Mouse (Mus musculus) liver, adult 2 months (tissue): ENCODE measurements around the gene Ccdc158. TPM values are rescaled to one million over a fixed set of nuclear protein-coding genes. Genes with fewer than 3 reads are reported as not detected.

Experiments used
- DNase-seq: peaks from one replicate; pipeline ENCODE4 v3.0.0-alpha.2; 2011; ENCODE audit warnings: low read depth, low spot score; ENCODE audit errors: extremely low read depth
- H3K27ac ChIP-seq: fragments of 200-500 bp; replicated peaks from 2 replicates; pipeline ENCODE4 v1.5.1; 2012; ENCODE audit warnings: low read depth, mild to moderate bottlenecking, control low read depth, inconsistent platforms, low read length; ENCODE audit not compliant: insufficient read depth
- H3K27me3 ChIP-seq: fragments of 200-500 bp; 2 replicates; pipeline ENCODE4 v1.6.1; 2012; ENCODE audit warnings: mild to moderate bottlenecking, moderate library complexity, low read length, inconsistent platforms; ENCODE audit not compliant: control insufficient read depth, insufficient read depth
- H3K36me3 ChIP-seq: fragments of 200-500 bp; 2 replicates; pipeline ENCODE4 v1.6.1; 2012; ENCODE audit warnings: low read length, inconsistent platforms; ENCODE audit not compliant: control insufficient read depth, insufficient read depth
- H3K4me1 ChIP-seq: fragments of 200-500 bp; 2 replicates; pipeline ENCODE4 v1.6.1; 2011; ENCODE audit warnings: low read length; ENCODE audit not compliant: control insufficient read depth, insufficient read depth
- H3K4me3 ChIP-seq: fragments of 200-500 bp; 2 replicates; pipeline ENCODE4 v1.5.1; 2011; ENCODE audit warnings: low read depth, mild to moderate bottlenecking, control low read depth, low read length, moderate library complexity; ENCODE audit not compliant: insufficient read depth
- H3K79me2 ChIP-seq: fragments of 200-500 bp; 2 replicates; pipeline ENCODE4 v1.6.1; 2012; ENCODE audit warnings: inconsistent platforms, mild to moderate bottlenecking, low read length, moderate library complexity; ENCODE audit not compliant: control insufficient read depth, insufficient read depth
- H3K9ac ChIP-seq: fragments of 200-500 bp; 2 replicates; pipeline ENCODE4 v1.6.1; 2012; ENCODE audit warnings: low read depth, mild to moderate bottlenecking, control low read depth, inconsistent platforms, low read length
- CTCF ChIP-seq: fragments of 200-500 bp; IDR thresholded peaks from 2 replicates; pipeline ENCODE4 v1.5.1; 2011; ENCODE audit warnings: low read depth, low read length, control low read depth
- POLR2A ChIP-seq: fragments of 200-500 bp; IDR thresholded peaks from 2 replicates; pipeline ENCODE4 v1.6.1; 2011; ENCODE audit warnings: low read length, control low read depth; ENCODE audit not compliant: insufficient read depth; ENCODE audit errors: extremely low read depth
- WGBS: fragments of 180-500 bp; shearing (Covaris S2); methylation state at CpG from one replicate; pipeline ENCODE4 v1.1.7; 2018; 5-methylcytosine and 5-hydroxymethylcytosine counted together
- polyA plus RNA-seq: library from polyadenylated mRNA; depleted of rRNA; stranded (reverse); fragments of >200 nt; gene quantifications from 2 replicates; pipeline ENCODE4 v1.2.3, GENCODE M21; 2012
- total RNA-seq: library from RNA; depleted of rRNA; stranded (reverse); fragments of >200 nt; gene quantifications from 2 replicates; pipeline ENCODE4 v1.2.3, GENCODE M21; 2014

Ccdc158 gene
- total and polyA plus RNA-seq, 2 experiments = 0.10 to 0.37 TPM

DNA sequence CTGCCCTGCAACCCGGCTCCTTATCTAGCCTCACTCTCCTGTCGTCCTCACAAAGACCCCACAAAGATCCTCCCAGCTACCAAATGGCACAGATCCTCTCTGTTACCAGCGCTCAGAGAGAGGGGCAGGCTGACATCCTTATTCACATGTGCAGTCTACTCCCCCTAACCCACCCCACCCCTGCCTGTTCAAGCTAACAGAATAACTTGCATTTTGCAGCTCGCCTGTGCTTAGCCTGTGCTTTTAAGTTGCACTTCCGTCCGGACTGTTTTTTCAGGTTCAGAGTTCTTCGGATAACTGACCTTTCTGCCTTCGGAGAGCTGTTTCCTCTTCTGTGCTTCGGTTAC lies 476 bp upstream of the Ccdc158 start:
- peak; percentile 38 for DNase-seq
- H3K9ac ChIP-seq = peak overlapping the region; percentile 5; the same call in 1 of the 2 replicates
- peaks cover 9% of the 10 kb centered on the region for H3K4me1 ChIP-seq
- no peaks in the 10 kb centered on the region for H3K79me2 ChIP-seq
- H3K36me3 ChIP-seq = no peaks in the 10 kb centered on the region
- WGBS = 5% methylated on average over 9 of the region's 9 CpGs
- H3K27ac ChIP-seq = no peak overlapping the region
- H3K4me3 ChIP-seq = peak overlapping the region; percentile 52
- no peaks in the 10 kb centered on the region for H3K27me3 ChIP-seq
- TF ChIP-seq POLR2A (no peak), CTCF (no peak)

GRCm38 (mm10) chr5:92666860-92667259 lies 8.2 kb downstream of the Ccdc158 start:
- DNase-seq = no peak
- no peaks in the 10 kb centered on the region for H3K4me1 ChIP-seq
- no peak overlapping the region for H3K4me3 ChIP-seq
- H3K27me3 ChIP-seq = no peaks in the 10 kb centered on the region
- TF ChIP-seq CTCF = no peak
- TF ChIP-seq POLR2A = no peak
- WGBS = 86% methylated on average over 5 of the region's 5 CpGs
- H3K36me3 ChIP-seq = no peaks in the 10 kb centered on the region
- H3K79me2 ChIP-seq = no peaks in the 10 kb centered on the region
- H3K9ac ChIP-seq = no peak overlapping the region
- H3K27ac ChIP-seq = no peak overlapping the region

- Histone ChIP-seq H3K27ac (no peak overlapping the region), H3K36me3 (no peaks in the 10 kb centered on the region), H3K79me2 (no peaks in the 10 kb centered on the region), H3K4me1 (peaks cover under 1% of the 10 kb centered on the region; the same call in 1 of the 2 replicates), H3K4me3 (no peak overlapping the region), H3K27me3 (no peaks in the 10 kb centered on the region), H3K9ac (no peak overlapping the region)
- DNase-seq = peak; percentile 64
- TF ChIP-seq POLR2A (no peak), CTCF (peak; percentile 17; the same call in 1 of the 2 replicates)
- WGBS = 60% methylated on average over 2 of the region's 2 CpGs
Measured at GRCm38 (mm10) chr5:92664321-92664720, 10.8 kb downstream of the Ccdc158 start.

- peak; percentile 79 for TF ChIP-seq CTCF
- TF ChIP-seq POLR2A = no peak
- Histone ChIP-seq H3K79me2 (no peaks in the 10 kb centered on the region), H3K4me3 (no peak overlapping the region), H3K4me1 (peaks cover 3% of the 10 kb centered on the region; the same call in 1 of the 2 replicates), H3K27me3 (no peaks in the 10 kb centered on the region), H3K36me3 (no peaks in the 10 kb centered on the region), H3K27ac (no peak overlapping the region), H3K9ac (no peak overlapping the region)
- DNase-seq = peak; percentile 76
- 3% methylated on average over 1 of the region's 1 CpGs for WGBS
Measured at GRCm38 (mm10) chr5:92656256-92656655, 18.8 kb downstream of the Ccdc158 start.

- no peaks in the 10 kb centered on the region for H3K36me3 ChIP-seq
- no peaks in the 10 kb centered on the region for H3K79me2 ChIP-seq
- 41% methylated on average over 3 of the region's 3 CpGs for WGBS
- H3K9ac ChIP-seq = no peak overlapping the region
- no peak overlapping the region for H3K4me3 ChIP-seq
- peak; percentile 41 for DNase-seq
- no peak overlapping the region for H3K27ac ChIP-seq
- TF ChIP-seq POLR2A (no peak), CTCF (no peak)
- H3K4me1 ChIP-seq = no peaks in the 10 kb centered on the region
- H3K27me3 ChIP-seq = no peaks in the 10 kb centered on the region
Measured at GRCm38 (mm10) chr5:92640861-92641260, 34.2 kb downstream of the Ccdc158 start.

- no peak overlapping the region for H3K9ac ChIP-seq
- H3K36me3 ChIP-seq = no peaks in the 10 kb centered on the region
- TF ChIP-seq POLR2A (no peak), CTCF (no peak)
- H3K4me3 ChIP-seq = no peak overlapping the region
- no peaks in the 10 kb centered on the region for H3K4me1 ChIP-seq
- DNase-seq = no peak
- no peaks in the 10 kb centered on the region for H3K27me3 ChIP-seq
- no peak overlapping the region for H3K27ac ChIP-seq
- H3K79me2 ChIP-seq = no peaks in the 10 kb centered on the region
- 88% methylated on average over 5 of the region's 5 CpGs for WGBS
Measured at GRCm38 (mm10) chr5:92635891-92636290, 39.2 kb downstream of the Ccdc158 start.
